Mouse (Mus musculus): ENCODE data around the gene Pcif1. TPM values are rescaled to one million over a fixed set of nuclear protein-coding genes. Genes with fewer than 3 reads are reported as not detected.

Pcif1 gene
- polyA plus RNA-seq, 1 experiment from 2014 or later = 38.4 TPM

DNA sequence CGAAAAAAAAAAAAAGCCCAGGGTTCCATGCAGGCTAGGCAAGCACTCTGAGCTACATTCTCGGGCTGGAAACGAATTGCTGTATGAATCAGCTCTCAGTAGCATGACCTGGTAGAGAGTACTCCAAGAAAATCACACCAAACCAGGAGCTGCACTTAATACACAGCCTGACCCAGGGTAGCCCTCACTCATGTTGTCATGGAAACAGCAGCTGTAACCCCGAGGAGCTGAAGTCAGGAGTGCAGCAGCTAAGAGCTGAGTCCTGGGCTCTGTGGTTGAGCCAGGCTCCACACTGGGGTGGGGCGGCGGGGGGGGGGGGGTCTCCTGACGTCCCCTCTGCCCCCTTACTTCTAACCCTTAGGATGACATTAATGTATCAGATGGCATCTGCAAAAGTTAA is 42.9 kb downstream of the Pcif1 start:
- H3K9me3 ChIP-seq (ENCODE audit: low read length) = no peaks in the 10 kb centered on the region
- no peaks in the 10 kb centered on the region; the same call in 1 of the 2 replicates for H3K27me3 ChIP-seq (ENCODE audit: insufficient read depth, low read length)
- H3K36me3 ChIP-seq (replicated peaks; ENCODE audit: insufficient read depth, low read length) = peaks cover 3% of the 10 kb centered on the region; the same call in 1 of the 2 replicates
- DNase-seq (no peak), ATAC-seq (no peak)
- H3K9ac ChIP-seq (replicated peaks) = no peak overlapping the region
- no peak overlapping the region for H3K27ac ChIP-seq (ENCODE audit: low read depth)
- no peaks in the 10 kb centered on the region; the same call in 1 of the 2 replicates for H3K4me1 ChIP-seq (ENCODE audit: insufficient read depth)
- H3K4me3 ChIP-seq (ENCODE audit: low read depth, low read length) = no peak overlapping the region
- TF ChIP-seq CTCF (IDR thresholded peaks at IDR 0.05; ENCODE audit: low read depth) (no peak), EP300 (IDR thresholded peaks at IDR 0.05; ENCODE audit: low read depth) (no peak)
- 57% methylated on average over 7 of the region's 7 CpGs for WGBS (ENCODE audit: insufficient replicate concordance)
- H3K4me2 ChIP-seq (ENCODE audit: low read depth, low read length) = no peak overlapping the region

DNA sequence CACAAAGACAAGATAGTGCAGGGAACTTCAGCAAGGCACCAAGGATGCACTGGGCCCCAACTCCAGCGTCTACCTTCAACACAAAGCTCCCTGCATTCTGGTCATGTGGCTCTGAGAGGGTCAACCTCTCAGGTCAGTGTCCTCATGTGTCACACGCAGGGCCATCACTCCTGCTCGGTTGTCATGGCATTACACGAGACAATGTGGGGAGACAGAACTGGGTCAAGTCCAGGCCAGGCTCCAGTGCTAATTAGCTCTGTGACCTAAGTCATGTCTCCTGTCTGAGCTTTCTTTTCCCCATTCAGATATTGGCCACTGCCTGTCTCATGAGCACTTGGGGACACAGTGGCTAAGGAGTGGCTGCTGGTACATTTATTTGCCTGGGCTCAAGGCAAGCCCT is 44.2 kb downstream of the Pcif1 start:
- H3K4me3 ChIP-seq (ENCODE audit: low read depth, low read length) = no peak overlapping the region
- no peak for ATAC-seq
- TF ChIP-seq CTCF (IDR thresholded peaks at IDR 0.05; ENCODE audit: low read depth) (no peak), EP300 (IDR thresholded peaks at IDR 0.05; ENCODE audit: low read depth) (no peak)
- peaks cover 3% of the 10 kb centered on the region; the same call in 1 of the 2 replicates for H3K36me3 ChIP-seq (replicated peaks; ENCODE audit: insufficient read depth, low read length)
- H3K9ac ChIP-seq (replicated peaks) = no peak overlapping the region
- no peaks in the 10 kb centered on the region for H3K4me1 ChIP-seq (ENCODE audit: insufficient read depth)
- DNase-seq = no peak
- no peaks in the 10 kb centered on the region for H3K9me3 ChIP-seq (ENCODE audit: low read length)
- no peak overlapping the region for H3K27ac ChIP-seq (ENCODE audit: low read depth)
- H3K4me2 ChIP-seq (ENCODE audit: low read depth, low read length) = no peak overlapping the region
- WGBS (ENCODE audit: insufficient replicate concordance) = 67% methylated on average over 4 of the region's 4 CpGs
- no peaks in the 10 kb centered on the region; the same call in 1 of the 2 replicates for H3K27me3 ChIP-seq (ENCODE audit: insufficient read depth, low read length)

DNA sequence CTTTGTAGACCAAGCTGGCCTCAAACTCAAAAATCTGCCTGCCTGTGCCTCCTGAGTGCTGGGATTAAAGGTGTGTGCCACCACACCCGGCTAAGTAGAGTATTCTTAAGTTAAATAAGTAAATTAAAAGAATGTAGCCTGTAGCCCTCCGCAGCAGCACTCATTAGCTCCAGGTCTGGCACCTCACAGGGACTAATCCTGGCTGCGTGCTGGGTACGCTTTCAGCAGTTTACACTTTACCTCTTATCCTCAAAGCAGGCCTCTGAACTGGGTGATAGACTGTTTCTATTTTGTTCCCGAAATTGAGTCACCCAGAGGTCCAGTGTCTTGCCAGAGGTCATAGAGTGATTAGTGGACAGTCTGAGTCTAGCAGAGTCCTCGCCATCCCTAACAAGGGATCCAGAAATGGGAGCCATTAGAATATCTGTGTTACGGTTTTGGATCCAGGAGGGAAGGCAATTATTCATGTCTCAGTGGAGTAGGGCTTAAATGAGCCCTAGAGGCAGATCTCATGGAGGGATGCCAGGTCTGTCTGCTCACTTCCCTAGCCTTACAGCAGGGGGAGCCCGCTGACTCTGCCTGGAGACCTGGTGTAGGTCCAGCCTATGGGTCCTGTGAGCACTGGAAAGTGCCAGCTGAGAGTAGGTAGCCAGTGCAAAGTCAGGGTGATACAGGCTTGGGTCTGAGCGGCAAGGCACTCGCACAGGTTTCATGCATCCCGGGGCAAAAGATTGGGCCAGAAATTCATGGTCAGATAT is 45.2 kb downstream of the Pcif1 start:
- no peaks in the 10 kb centered on the region; the same call in 1 of the 2 replicates for H3K27me3 ChIP-seq (ENCODE audit: insufficient read depth, low read length)
- H3K9ac ChIP-seq (replicated peaks) = no peak overlapping the region; the same call in 1 of the 2 replicates
- ATAC-seq (peak; percentile 61), DNase-seq (peak; percentile 87)
- 40% methylated on average over 11 of the region's 11 CpGs for WGBS (ENCODE audit: insufficient replicate concordance)
- no peak overlapping the region for H3K4me2 ChIP-seq (ENCODE audit: low read depth, low read length)
- no peak for TF ChIP-seq EP300 (IDR thresholded peaks at IDR 0.05; ENCODE audit: low read depth)
- TF ChIP-seq CTCF (IDR thresholded peaks at IDR 0.05; ENCODE audit: low read depth) = peak; percentile 93
- no peak overlapping the region for H3K27ac ChIP-seq (ENCODE audit: low read depth)
- no peak overlapping the region for H3K4me3 ChIP-seq (ENCODE audit: low read depth, low read length)
- no peaks in the 10 kb centered on the region for H3K9me3 ChIP-seq (ENCODE audit: low read length)
- H3K36me3 ChIP-seq (replicated peaks; ENCODE audit: insufficient read depth, low read length) = peaks cover 3% of the 10 kb centered on the region; the same call in 1 of the 2 replicates
- no peaks in the 10 kb centered on the region for H3K4me1 ChIP-seq (ENCODE audit: insufficient read depth)

DNA sequence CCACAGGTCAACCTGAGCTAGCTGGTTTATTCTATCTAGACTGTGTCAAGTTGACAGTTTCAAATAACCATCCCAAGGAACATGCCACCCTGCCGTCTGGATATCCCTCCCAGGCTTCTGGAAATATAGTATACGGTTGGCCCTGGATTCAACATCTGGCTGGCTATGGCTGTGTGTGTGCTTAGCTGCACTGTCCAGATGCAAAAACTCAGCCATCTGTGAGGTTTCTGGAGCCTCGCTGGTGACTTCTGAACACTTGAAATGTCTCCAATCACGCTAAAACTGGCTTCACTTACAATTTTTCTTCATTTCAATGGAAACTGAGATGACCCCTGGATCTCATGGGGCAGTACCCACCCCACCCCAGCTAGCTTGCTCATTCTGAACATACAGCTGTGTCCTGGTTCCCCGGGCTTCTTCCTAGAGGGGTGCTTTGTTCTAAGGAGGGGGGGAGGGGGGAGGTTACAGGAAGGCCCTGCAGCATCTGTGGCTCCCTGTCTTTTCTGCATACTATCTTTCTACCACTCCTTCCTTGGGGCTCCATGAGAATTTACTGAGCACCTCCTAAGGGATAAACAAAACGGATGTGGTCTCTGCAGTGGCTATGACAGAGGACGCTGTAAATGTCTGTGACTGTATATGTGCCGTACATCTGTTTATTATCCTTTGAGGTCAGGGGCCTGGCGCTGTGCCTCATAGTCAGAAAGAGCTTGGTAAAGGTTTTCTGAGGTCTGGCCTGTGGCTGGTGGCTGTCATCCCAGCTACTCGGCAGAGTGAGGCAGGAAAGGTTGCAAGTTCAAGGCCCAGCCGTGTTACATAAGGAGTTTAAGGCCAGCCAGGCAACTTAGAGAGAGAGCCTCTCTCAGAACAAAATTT is 51.8 kb downstream of the Pcif1 start:
- Histone ChIP-seq H3K4me3 (ENCODE audit: low read depth, low read length) (no peak overlapping the region), H3K4me1 (ENCODE audit: insufficient read depth) (no peaks in the 10 kb centered on the region), H3K4me2 (ENCODE audit: low read depth, low read length) (no peak overlapping the region), H3K27ac (ENCODE audit: low read depth) (no peak overlapping the region), H3K9ac (replicated peaks) (no peak overlapping the region), H3K9me3 (ENCODE audit: low read length) (no peaks in the 10 kb centered on the region), H3K27me3 (ENCODE audit: insufficient read depth, low read length) (peaks cover 29% of the 10 kb centered on the region), H3K36me3 (replicated peaks; ENCODE audit: insufficient read depth, low read length) (no peaks in the 10 kb centered on the region)
- 60% methylated on average over 11 of the region's 11 CpGs for WGBS (ENCODE audit: insufficient replicate concordance)
- ATAC-seq = no peak
- TF ChIP-seq CTCF (IDR thresholded peaks at IDR 0.05; ENCODE audit: low read depth) (no peak), EP300 (IDR thresholded peaks at IDR 0.05; ENCODE audit: low read depth) (no peak)
- DNase-seq = no peak

DNA sequence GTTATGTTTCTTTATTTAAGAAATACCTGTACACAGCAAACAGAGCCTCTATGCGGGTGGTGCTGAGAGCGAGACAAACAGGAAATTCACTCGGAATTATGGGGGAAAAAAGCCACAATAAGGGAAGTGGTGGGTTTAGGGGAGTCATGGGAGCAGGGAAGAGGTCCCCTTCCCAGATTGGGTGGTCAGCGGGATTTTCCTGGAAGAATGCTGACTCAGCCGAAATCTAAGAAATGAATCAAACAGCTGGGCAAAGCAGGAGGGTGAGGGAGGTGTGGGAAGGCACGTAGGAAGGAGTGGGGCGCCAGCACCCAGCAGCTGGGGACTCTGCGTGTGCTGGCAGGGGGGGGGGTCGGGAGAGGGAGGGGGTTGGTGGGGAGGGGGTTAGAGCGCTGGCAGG is 54.4 kb downstream of the Pcif1 start:
- Histone ChIP-seq H3K4me3 (ENCODE audit: low read depth, low read length) (no peak overlapping the region), H3K4me2 (ENCODE audit: low read depth, low read length) (no peak overlapping the region), H3K27me3 (ENCODE audit: insufficient read depth, low read length) (peaks cover 44% of the 10 kb centered on the region), H3K4me1 (ENCODE audit: insufficient read depth) (peaks cover 4% of the 10 kb centered on the region; the same call in 1 of the 2 replicates), H3K9ac (replicated peaks) (no peak overlapping the region), H3K36me3 (replicated peaks; ENCODE audit: insufficient read depth, low read length) (no peaks in the 10 kb centered on the region), H3K27ac (ENCODE audit: low read depth) (no peak overlapping the region), H3K9me3 (ENCODE audit: low read length) (no peaks in the 10 kb centered on the region)
- DNase-seq = no peak
- TF ChIP-seq CTCF (IDR thresholded peaks at IDR 0.05; ENCODE audit: low read depth) (no peak), EP300 (IDR thresholded peaks at IDR 0.05; ENCODE audit: low read depth) (no peak)
- ATAC-seq = no peak
- 27% methylated on average over 10 of the region's 10 CpGs for WGBS (ENCODE audit: insufficient replicate concordance)

DNA sequence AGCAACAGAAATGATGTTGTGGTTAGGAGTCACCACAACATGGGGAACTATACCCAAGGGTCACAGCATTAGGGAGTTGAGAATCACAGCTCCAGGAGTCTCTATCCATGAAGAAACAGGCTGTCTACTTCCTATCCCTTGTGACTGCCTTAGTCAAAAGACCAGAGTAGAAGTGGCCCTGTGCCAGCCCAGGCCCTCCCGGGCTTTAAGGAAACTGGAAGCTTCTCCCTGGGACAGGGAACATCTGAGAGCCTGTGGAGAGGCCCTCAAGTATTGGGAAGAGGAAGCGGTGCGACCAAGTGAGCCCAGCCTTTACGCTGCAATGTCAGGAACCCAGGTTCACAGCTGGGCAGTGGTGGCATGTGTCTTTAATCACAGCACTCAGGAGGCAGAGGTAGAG is 56.9 kb downstream of the Pcif1 start:
- peaks cover 60% of the 10 kb centered on the region for H3K27me3 ChIP-seq (ENCODE audit: insufficient read depth, low read length)
- TF ChIP-seq CTCF (IDR thresholded peaks at IDR 0.05; ENCODE audit: low read depth) (no peak), EP300 (IDR thresholded peaks at IDR 0.05; ENCODE audit: low read depth) (no peak)
- H3K9ac ChIP-seq (replicated peaks) = no peak overlapping the region
- DNase-seq = no peak
- no peak overlapping the region for H3K4me2 ChIP-seq (ENCODE audit: low read depth, low read length)
- no peak for ATAC-seq
- H3K27ac ChIP-seq (ENCODE audit: low read depth) = no peak overlapping the region
- WGBS (ENCODE audit: insufficient replicate concordance) = 66% methylated on average over 4 of the region's 4 CpGs
- peaks cover 12% of the 10 kb centered on the region for H3K4me1 ChIP-seq (ENCODE audit: insufficient read depth)
- H3K4me3 ChIP-seq (ENCODE audit: low read depth, low read length) = no peak overlapping the region
- H3K9me3 ChIP-seq (ENCODE audit: low read length) = no peaks in the 10 kb centered on the region
- no peaks in the 10 kb centered on the region for H3K36me3 ChIP-seq (replicated peaks; ENCODE audit: insufficient read depth, low read length)
